7 mouse cellular contexts compared by ENCODE assay signal in the genomic region with DNA sequence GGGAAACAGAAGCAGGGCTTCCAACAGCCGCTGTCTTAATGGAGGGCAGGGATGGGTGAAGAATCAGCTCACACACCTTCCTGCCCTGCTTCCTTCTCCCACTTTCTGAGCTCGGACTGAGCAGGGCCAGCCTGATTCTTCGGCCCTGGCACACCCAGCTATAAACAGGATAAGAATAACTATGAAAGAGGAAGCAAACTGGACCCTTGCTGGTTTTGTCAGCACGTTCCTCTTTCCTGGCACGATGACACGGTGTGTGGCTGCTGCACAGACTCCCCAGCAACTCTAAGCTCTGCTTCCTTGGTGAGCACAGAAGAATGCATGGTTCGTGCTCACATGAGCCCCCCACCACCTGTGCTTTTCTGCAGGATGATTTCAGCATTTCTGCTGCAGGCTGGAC. TPM values are rescaled to one million over a fixed set of nuclear protein-coding genes. Genes with fewer than 3 reads are reported as not detected.
DNase-seq lines count a peak whose midpoint lies in the region; ATAC-seq and TF ChIP-seq lines count a peak whose summit lies in the region.

No protein-coding gene starts in this region.

- no peak for ATAC-seq in kidney, embryonic 14.5 days (ENCODE audit: low FRiP score, low TSS enrichment)

- H3K36me3 ChIP-seq in kidney, embryonic 14.5 days (ENCODE audit: control insufficient read depth, insufficient read depth, low read length): no peaks in the 10 kb centered on the region
- H3K36me3 ChIP-seq in macrophage (ENCODE audit: inconsistent target): no peaks in the 10 kb centered on the region

- no peak overlapping the region for H3K9ac ChIP-seq in kidney, embryonic 14.5 days (ENCODE audit: low read depth, low read length)

- H3K79me2 ChIP-seq in macrophage (ENCODE audit: inconsistent target): peaks cover 18% of the 10 kb centered on the region

- H3K4me2 ChIP-seq in kidney, embryonic 14.5 days (replicated peaks; ENCODE audit: low read depth, low read length): no peak overlapping the region

- no peaks in the 10 kb centered on the region for H3K27me3 ChIP-seq in kidney, embryonic 14.5 days (ENCODE audit: control insufficient read depth, insufficient read depth, low read length)

- DNase-seq in kidney, postnatal 25 days: peak; percentile 7 to 34
- DNase-seq in brain, embryonic 14.5 days (ENCODE audit: low read depth): peak; percentile 23
- peak; percentile 12 to 23 for DNase-seq in heart, postnatal 10 days
- no peak for DNase-seq in thymus, postnatal 10 days (ENCODE audit: low spot score in 2 of 2)
- DNase-seq in adrenal gland, postnatal 25 days: no peak

- no peaks in the 10 kb centered on the region for H3K9me3 ChIP-seq in kidney, embryonic 14.5 days (ENCODE audit: control insufficient read depth, low read length)

- no peaks in the 10 kb centered on the region for H3K4me1 ChIP-seq in kidney, embryonic 14.5 days (ENCODE audit: control insufficient read depth, insufficient read depth, low read length)

- TF ChIP-seq POLR2A in brain, embryonic 14.5 days (IDR thresholded peaks at IDR 0.05; ENCODE audit: borderline replicate concordance, extremely low read depth, insufficient read depth, insufficient read length, poor library complexity, severe bottlenecking): no peak

- H3K27ac ChIP-seq in kidney, embryonic 14.5 days (ENCODE audit: low read depth, low read length): no peak overlapping the region
- H3K27ac ChIP-seq in macrophage: peak overlapping the region; percentile 83

- TF ChIP-seq CTCF in brain, embryonic 14.5 days (IDR thresholded peaks at IDR 0.05; ENCODE audit: borderline replicate concordance, extremely low read depth, insufficient read depth, insufficient read length): no peak

- intact Hi-C loops in heart, postnatal 10 days (cut with DNase I): no loop called here

- 78% methylated on average over 7 of the region's 7 CpGs for WGBS in kidney, embryonic 14.5 days
- WGBS in macrophage (ENCODE audit: missing documents): under 1% methylated on average over 7 of the region's 7 CpGs

- no peak overlapping the region for H3K4me3 ChIP-seq in kidney, embryonic 14.5 days (ENCODE audit: low read length)
- no peak overlapping the region for H3K4me3 ChIP-seq in macrophage (ENCODE audit: inconsistent target)

RNA-seq across cellular contexts. Expression of gene Map3k9, which starts 26.3 kb away (rescaled TPM):
- polyA plus RNA-seq in kidney, embryonic 14.5 days (2014; fragmentation: Nextera tagmentation; extraction: Ambion mirVana): 0.99 and 1.9 TPM in 2 replicates
- 10.0 and 24.6 TPM in 2 replicates for polyA plus RNA-seq in brain, embryonic 14.5 days (2012; rRNA removed)
- under 1 TPM; 0.26 to 0.45 TPM for total RNA-seq in heart, postnatal 10 days (2021)
- total RNA-seq in macrophage (2018; cell fraction: chromatin; rRNA removed): 10 to 100 TPM in 2 of 26 experiments, 1 to 10 TPM in 17, under 1 TPM in 7; 0.41 to 11.4 (median 4.2) TPM
- total RNA-seq in macrophage (2018; cell fraction: cytosol; rRNA removed): 1 to 10 TPM; 1.3 to 4.3 (median 2.6) TPM
- total RNA-seq in macrophage (2018; cell fraction: nucleus; rRNA removed): 10 to 100 TPM in 1 of 26 experiments, 1 to 10 TPM in 25; 1.2 to 11.2 (median 3.7) TPM
- 2.1 to 3.5 TPM (median 2.4 TPM) in 3 replicates for polyA plus RNA-seq in macrophage (2018)
- 2.2 and 2.6 TPM in 2 replicates for total RNA-seq in adrenal gland, postnatal 25 days (2021)

Comparison
In these comparisons a context has a peak if more than half of its experiments do, and no peak if none do; other contexts are left out.
1. DNase-seq: peak in kidney, postnatal 25 days (2 of 2), brain, embryonic 14.5 days (single experiment) and heart, postnatal 10 days (2 of 2); none in thymus, postnatal 10 days (0 of 2) and adrenal gland, postnatal 25 days (single experiment).